Mouse (Mus musculus): ENCODE measurements at regions not wholly inside any gene's neighbourhood (a gene's known extent, or its start where the extent isn't known, plus 50 kb on each side); places are given as distances from the start of the nearest gene placed in this dataset.

- Histone ChIP-seq H3K36me3 (ENCODE audit: insufficient read depth) (no peaks in the 10 kb centered on the region), H3K4me1 (ENCODE audit: insufficient read depth) (no peaks in the 10 kb centered on the region), H3K27ac (ENCODE audit: low read depth, low read length) (no peak overlapping the region), H3K9me3 (ENCODE audit: low read length) (no peaks in the 10 kb centered on the region), H3K27me3 (ENCODE audit: insufficient read depth, low read length) (no peaks in the 10 kb centered on the region), H3K4me3 (ENCODE audit: low read depth, low read length) (no peak overlapping the region), H3K4me2 (ENCODE audit: low read depth) (no peak overlapping the region), H3K9ac (no peak overlapping the region)
- ATAC-seq (no peak), DNase-seq (no peak)
- TF ChIP-seq CTCF (IDR thresholded peaks at IDR 0.05; ENCODE audit: low read depth) = no peak
- WGBS = 84% methylated on average over 3 of the region's 3 CpGs
Measured at GRCm38 (mm10) chr8:12036349-12036748, 196.1 kb downstream of the Tex29 start.

- Histone ChIP-seq H3K9ac (no peak overlapping the region), H3K27me3 (ENCODE audit: insufficient read depth, low read length) (no peaks in the 10 kb centered on the region), H3K4me2 (ENCODE audit: low read depth) (no peak overlapping the region), H3K4me1 (ENCODE audit: insufficient read depth) (no peaks in the 10 kb centered on the region), H3K36me3 (ENCODE audit: insufficient read depth) (no peaks in the 10 kb centered on the region), H3K9me3 (ENCODE audit: low read length) (no peaks in the 10 kb centered on the region), H3K27ac (ENCODE audit: low read depth, low read length) (no peak overlapping the region), H3K4me3 (ENCODE audit: low read depth, low read length) (no peak overlapping the region)
- WGBS = 75% methylated on average over 3 of the region's 3 CpGs
- no peak for DNase-seq
- no peak for TF ChIP-seq CTCF (IDR thresholded peaks at IDR 0.05; ENCODE audit: low read depth)
- ATAC-seq = no peak
Measured at GRCm38 (mm10) chr8:12040924-12041323, 200.7 kb downstream of the Tex29 start.

GRCm38 (mm10) chr8:12041662-12042061, 201.4 kb downstream of the Tex29 start:
- Histone ChIP-seq H3K27ac (ENCODE audit: low read depth, low read length) (no peak overlapping the region), H3K9me3 (ENCODE audit: low read length) (no peaks in the 10 kb centered on the region), H3K27me3 (ENCODE audit: insufficient read depth, low read length) (no peaks in the 10 kb centered on the region), H3K36me3 (ENCODE audit: insufficient read depth) (no peaks in the 10 kb centered on the region), H3K4me1 (ENCODE audit: insufficient read depth) (no peaks in the 10 kb centered on the region), H3K4me3 (ENCODE audit: low read depth, low read length) (no peak overlapping the region), H3K9ac (no peak overlapping the region), H3K4me2 (ENCODE audit: low read depth) (no peak overlapping the region)
- DNase-seq (no peak), ATAC-seq (no peak)
- 69% methylated on average over 6 of the region's 6 CpGs for WGBS
- no peak for TF ChIP-seq CTCF (IDR thresholded peaks at IDR 0.05; ENCODE audit: low read depth)

DNA sequence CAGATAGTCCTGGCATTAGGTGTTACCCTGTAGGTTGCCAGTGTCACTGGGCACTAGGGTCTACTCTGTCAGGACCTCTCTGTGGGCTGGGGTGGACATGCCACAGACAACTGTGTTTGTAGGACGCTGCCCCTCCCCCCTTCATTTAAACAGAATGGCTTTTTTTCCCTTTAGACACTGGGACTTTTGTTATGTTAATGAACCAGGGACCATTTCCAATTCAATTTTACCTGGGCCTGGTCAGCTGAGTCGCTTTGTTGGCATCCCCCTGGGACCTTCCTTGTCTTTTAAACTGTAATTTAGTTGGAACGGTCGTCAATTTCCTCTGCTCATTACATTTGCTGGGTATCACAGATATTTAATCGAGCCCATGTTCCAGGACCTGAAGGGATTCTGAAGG, 210.6 kb downstream of the Tex29 start:
- no peaks in the 10 kb centered on the region for H3K36me3 ChIP-seq (ENCODE audit: insufficient read depth)
- H3K27ac ChIP-seq (ENCODE audit: low read depth, low read length) = no peak overlapping the region
- H3K9me3 ChIP-seq (ENCODE audit: low read length) = no peaks in the 10 kb centered on the region
- no peak overlapping the region for H3K4me2 ChIP-seq (ENCODE audit: low read depth)
- ATAC-seq (no peak), DNase-seq (no peak)
- H3K4me1 ChIP-seq (ENCODE audit: insufficient read depth) = no peaks in the 10 kb centered on the region
- H3K27me3 ChIP-seq (ENCODE audit: insufficient read depth, low read length) = no peaks in the 10 kb centered on the region
- no peak overlapping the region for H3K9ac ChIP-seq
- H3K4me3 ChIP-seq (ENCODE audit: low read depth, low read length) = no peak overlapping the region
- 12% methylated on average over 5 of the region's 5 CpGs for whole genome bisulfite sequencing
- TF ChIP-seq CTCF (IDR thresholded peaks at IDR 0.05; ENCODE audit: low read depth) = no peak

- Histone ChIP-seq H3K36me3 (ENCODE audit: insufficient read depth) (no peaks in the 10 kb centered on the region), H3K27ac (ENCODE audit: low read depth, low read length) (no peak overlapping the region), H3K9me3 (ENCODE audit: low read length) (no peaks in the 10 kb centered on the region), H3K9ac (no peak overlapping the region), H3K27me3 (ENCODE audit: insufficient read depth, low read length) (no peaks in the 10 kb centered on the region), H3K4me3 (ENCODE audit: low read depth, low read length) (no peak overlapping the region), H3K4me2 (ENCODE audit: low read depth) (no peak overlapping the region), H3K4me1 (ENCODE audit: insufficient read depth) (no peaks in the 10 kb centered on the region)
- no peak for TF ChIP-seq CTCF (IDR thresholded peaks at IDR 0.05; ENCODE audit: low read depth)
- ATAC-seq (no peak), DNase-seq (no peak)
- WGBS = 31% methylated on average over 12 of the region's 12 CpGs
Measured at GRCm38 (mm10) chr8:12051357-12051756, 211.1 kb downstream of the Tex29 start.

DNA sequence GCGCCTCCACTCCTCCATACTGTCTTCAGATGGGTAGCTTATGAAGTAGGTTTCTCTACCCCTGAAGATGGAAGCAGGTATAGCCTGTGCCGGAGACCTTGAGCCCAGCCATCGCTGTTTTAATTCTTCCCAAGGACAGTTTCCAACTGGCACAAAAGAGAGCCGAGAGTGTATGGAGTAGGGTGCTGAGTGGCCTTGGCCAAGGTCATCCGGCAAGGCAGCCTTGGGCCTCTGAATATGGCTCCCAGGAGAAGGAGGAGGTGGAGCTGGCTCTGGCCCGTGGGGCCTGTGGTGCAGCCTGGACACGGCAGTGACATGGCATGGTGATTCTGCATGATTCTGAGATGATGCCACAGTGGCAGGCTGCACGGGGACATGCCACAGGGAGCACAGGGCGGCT, 215.7 kb downstream of the Tex29 start:
- TF ChIP-seq CTCF (IDR thresholded peaks at IDR 0.05; ENCODE audit: low read depth) = no peak
- Histone ChIP-seq H3K9ac (no peak overlapping the region), H3K36me3 (ENCODE audit: insufficient read depth) (no peaks in the 10 kb centered on the region), H3K4me2 (ENCODE audit: low read depth) (no peak overlapping the region), H3K4me1 (ENCODE audit: insufficient read depth) (peaks cover 4% of the 10 kb centered on the region), H3K4me3 (ENCODE audit: low read depth, low read length) (no peak overlapping the region), H3K27me3 (ENCODE audit: insufficient read depth, low read length) (peaks cover 4% of the 10 kb centered on the region), H3K27ac (ENCODE audit: low read depth, low read length) (no peak overlapping the region), H3K9me3 (ENCODE audit: low read length) (no peaks in the 10 kb centered on the region)
- 94% methylated on average over 9 of the region's 9 CpGs for WGBS
- DNase-seq (no peak), ATAC-seq (no peak)

GRCm38 (mm10) chr8:12061237-12061636, 217.4 kb upstream of the A230072I06Rik start:
- Histone ChIP-seq H3K9me3 (ENCODE audit: low read length) (no peaks in the 10 kb centered on the region), H3K4me3 (ENCODE audit: low read depth, low read length) (no peak overlapping the region), H3K27me3 (ENCODE audit: insufficient read depth, low read length) (peaks cover 4% of the 10 kb centered on the region), H3K4me1 (ENCODE audit: insufficient read depth) (peaks cover 9% of the 10 kb centered on the region), H3K4me2 (ENCODE audit: low read depth) (no peak overlapping the region), H3K27ac (ENCODE audit: low read depth, low read length) (no peak overlapping the region), H3K9ac (no peak overlapping the region), H3K36me3 (ENCODE audit: insufficient read depth) (no peaks in the 10 kb centered on the region)
- ATAC-seq = no peak
- 35% methylated on average over 13 of the region's 13 CpGs for WGBS
- no peak for TF ChIP-seq CTCF (IDR thresholded peaks at IDR 0.05; ENCODE audit: low read depth)
- no peak for DNase-seq

- H3K4me2 ChIP-seq (ENCODE audit: low read depth) = no peak overlapping the region
- no peak for TF ChIP-seq CTCF (IDR thresholded peaks at IDR 0.05; ENCODE audit: low read depth)
- H3K27ac ChIP-seq (ENCODE audit: low read depth, low read length) = no peak overlapping the region
- H3K36me3 ChIP-seq (ENCODE audit: insufficient read depth) = no peaks in the 10 kb centered on the region
- H3K9ac ChIP-seq = no peak overlapping the region
- H3K9me3 ChIP-seq (ENCODE audit: low read length) = no peaks in the 10 kb centered on the region
- peaks cover 9% of the 10 kb centered on the region for H3K4me1 ChIP-seq (ENCODE audit: insufficient read depth)
- DNase-seq = no peak
- H3K27me3 ChIP-seq (ENCODE audit: insufficient read depth, low read length) = peaks cover 4% of the 10 kb centered on the region
- ATAC-seq = peak; percentile 59; the same call in 1 of the 2 replicates
- no peak overlapping the region for H3K4me3 ChIP-seq (ENCODE audit: low read depth, low read length)
- 67% methylated on average over 8 of the region's 8 CpGs for WGBS
Measured at GRCm38 (mm10) chr8:12062710-12063109, 215.9 kb upstream of the A230072I06Rik start.
